Mouse (Mus musculus) megakaryocyte, embryonic 14.5 days (primary cell): ENCODE results near the gene Slc23a4. TPM values are rescaled to one million over a fixed set of nuclear protein-coding genes. Genes with fewer than 3 reads are reported as not detected.

Source experiments
- H3K27me3 ChIP-seq: replicated peaks from 2 replicates; pipeline ENCODE3; 2012; ENCODE audit warnings: inconsistent platforms
- H3K36me3 ChIP-seq: replicated peaks from 2 replicates; pipeline ENCODE3; 2012; ENCODE audit warnings: low read length, inconsistent platforms, mixed read lengths
- H3K4me1 ChIP-seq: 2 replicates; pipeline ENCODE4 v1.6.1; 2012; ENCODE audit warnings: inconsistent platforms
- H3K4me3 ChIP-seq: replicated peaks from 2 replicates; pipeline ENCODE3; 2012; ENCODE audit warnings: moderate library complexity, mild to moderate bottlenecking, inconsistent platforms
- H3K9me3 ChIP-seq: 2 replicates; pipeline ENCODE4 v1.6.1; 2012; ENCODE audit warnings: inconsistent platforms
- FLI1 ChIP-seq: IDR thresholded peaks from 2 replicates; pipeline ENCODE4 v1.6.1; 2012; ENCODE audit warnings: low read length, inconsistent platforms, mixed read lengths
- GATA1 ChIP-seq: IDR thresholded peaks from 3 replicates; pipeline ENCODE4 v1.6.1; 2012; ENCODE audit warnings: mixed read lengths, low read length, inconsistent platforms, borderline replicate concordance
- polyA plus RNA-seq: library from polyadenylated mRNA; stranded (reverse); fragments of >175 nt; gene quantifications from 2 replicates; pipeline ENCODE4 v1.2.3, GENCODE M21; 2012; ENCODE audit warnings: low replicate concordance; ENCODE audit not compliant: insufficient read depth

The Slc23a4 gene
- 0.40 TPM in 1 of 2 replicates, not detected in the other for polyA plus RNA-seq

GRCm38 (mm10) chr6:34988081-34988761, at the start of gene Slc23a4:
Gene Slc23a4 (minus strand): TSS chr6:34988404.
- Histone ChIP-seq H3K4me1 (peaks cover 15% of the 10 kb centered on the region), H3K9me3 (no peaks in the 10 kb centered on the region), H3K4me3 (peak within 1 kb of the TSS; percentile 80), H3K27me3 (peaks cover 48% of the 10 kb centered on the region), H3K36me3 (no peaks in the 10 kb centered on the region)
- TF ChIP-seq GATA1 (no peak), FLI1 (no peak)

- Histone ChIP-seq H3K4me1 (peaks cover 27% of the 10 kb centered on the region), H3K9me3 (no peaks in the 10 kb centered on the region), H3K36me3 (peaks cover 30% of the 10 kb centered on the region), H3K4me3 (no peak overlapping the region), H3K27me3 (no peaks in the 10 kb centered on the region)
- TF ChIP-seq FLI1 (no peak), GATA1 (no peak)
These were observed 45.1 kb upstream of the Slc23a4 start for GRCm38 (mm10) chr6:35033341-35033740.

GRCm38 (mm10) chr6:35032704-35033103, 44.5 kb upstream of the Slc23a4 start:
- no peaks in the 10 kb centered on the region for H3K27me3 ChIP-seq
- H3K4me1 ChIP-seq: peaks cover 33% of the 10 kb centered on the region
- H3K4me3 ChIP-seq: no peak overlapping the region
- H3K36me3 ChIP-seq: peaks cover 30% of the 10 kb centered on the region
- no peak for TF ChIP-seq GATA1
- TF ChIP-seq FLI1: no peak
- no peaks in the 10 kb centered on the region for H3K9me3 ChIP-seq

- Histone ChIP-seq H3K36me3 (peaks cover 13% of the 10 kb centered on the region), H3K9me3 (no peaks in the 10 kb centered on the region), H3K4me1 (peaks cover 38% of the 10 kb centered on the region), H3K27me3 (no peaks in the 10 kb centered on the region), H3K4me3 (no peak overlapping the region)
- TF ChIP-seq GATA1 (no peak), FLI1 (no peak)
These were observed 42.6 kb upstream of the Slc23a4 start for GRCm38 (mm10) chr6:35030811-35031210.

- no peak for TF ChIP-seq GATA1
- no peak for TF ChIP-seq FLI1
- no peaks in the 10 kb centered on the region for H3K9me3 ChIP-seq
- H3K4me1 ChIP-seq: peaks cover 40% of the 10 kb centered on the region
- H3K4me3 ChIP-seq: no peak overlapping the region
- no peaks in the 10 kb centered on the region for H3K27me3 ChIP-seq
- peaks cover 12% of the 10 kb centered on the region for H3K36me3 ChIP-seq
These were observed 42.0 kb upstream of the Slc23a4 start for GRCm38 (mm10) chr6:35030226-35030625.

- Histone ChIP-seq H3K36me3 (peaks cover 17% of the 10 kb centered on the region), H3K4me1 (peaks cover 32% of the 10 kb centered on the region), H3K9me3 (no peaks in the 10 kb centered on the region), H3K4me3 (no peak overlapping the region), H3K27me3 (no peaks in the 10 kb centered on the region)
- TF ChIP-seq FLI1 (no peak), GATA1 (no peak)
These were observed 39.8 kb upstream of the Slc23a4 start for GRCm38 (mm10) chr6:35028023-35028422.

GRCm38 (mm10) chr6:35027257-35027656, 39.1 kb upstream of the Slc23a4 start:
- Histone ChIP-seq H3K27me3 (no peaks in the 10 kb centered on the region), H3K4me3 (no peak overlapping the region), H3K36me3 (peaks cover 24% of the 10 kb centered on the region), H3K4me1 (peaks cover 25% of the 10 kb centered on the region), H3K9me3 (no peaks in the 10 kb centered on the region)
- TF ChIP-seq FLI1 (no peak), GATA1 (no peak)

- H3K36me3 ChIP-seq: peaks cover 12% of the 10 kb centered on the region
- H3K4me1 ChIP-seq: peaks cover 3% of the 10 kb centered on the region; the same call in 1 of the 2 replicates
- no peaks in the 10 kb centered on the region for H3K27me3 ChIP-seq
- no peaks in the 10 kb centered on the region for H3K9me3 ChIP-seq
- H3K4me3 ChIP-seq: no peak overlapping the region
- no peak for TF ChIP-seq GATA1
- TF ChIP-seq FLI1: no peak
These were observed 28.4 kb upstream of the Slc23a4 start for GRCm38 (mm10) chr6:35016624-35017023.

- H3K4me1 ChIP-seq: no peaks in the 10 kb centered on the region; the same call in 1 of the 2 replicates
- TF ChIP-seq FLI1: no peak
- TF ChIP-seq GATA1: no peak
These were observed 23.7 kb upstream of the Slc23a4 start for GRCm38 (mm10) chr6:35011953-35012352.

GRCm38 (mm10) chr6:35010705-35011104, 22.5 kb upstream of the Slc23a4 start:
- H3K27me3 ChIP-seq: peaks cover 1% of the 10 kb centered on the region
- H3K4me3 ChIP-seq: no peak overlapping the region
- H3K4me1 ChIP-seq: no peaks in the 10 kb centered on the region
- no peaks in the 10 kb centered on the region for H3K36me3 ChIP-seq
- H3K9me3 ChIP-seq: no peaks in the 10 kb centered on the region
- TF ChIP-seq FLI1 (no peak), GATA1 (no peak)

More at GRCm38 (mm10) chr6:35011953-35012352, 23.7 kb upstream of the Slc23a4 start:
- Histone ChIP-seq H3K27me3 (peaks cover 1% of the 10 kb centered on the region), H3K4me3 (no peak overlapping the region), H3K36me3 (no peaks in the 10 kb centered on the region), H3K9me3 (no peaks in the 10 kb centered on the region)
